Mouse (Mus musculus) ES-E14 (cell line): ENCODE results near the gene Spry1.

Experiments used
- CHD2 ChIP-seq: IDR thresholded peaks from 2 replicates; pipeline ENCODE4 v1.6.1; 2014; ENCODE audit warnings: mild to moderate bottlenecking, low read depth, low read length, inconsistent platforms
- ZNF384 ChIP-seq: IDR thresholded peaks from 2 replicates; pipeline ENCODE4 v1.6.1; 2012; ENCODE audit warnings: low read depth, low read length, inconsistent platforms

GRCm38 (mm10) chr3:37648244-37648643 lies 8.5 kb downstream of the Spry1 start:
- TF ChIP-seq ZNF384 = no peak
- no peak for TF ChIP-seq CHD2
